Mouse (Mus musculus) cerebellum, postnatal 36 days (tissue): ENCODE results near the gene Ubl4a.
"Not testable (repeated sequence)": the region's sequence is repeated elsewhere in the genome, so short reads cannot be mapped to it uniquely, and the experiment has no call there.

ENCODE experiments used
- DNase-seq, 2 experiments: peaks; one replicate each; pipeline ENCODE4 v3.0.0; 2021 to 2022; ENCODE audit warnings: mixed read lengths in 2 of 2

The Ubl4a gene

GRCm38 (mm10) chrX:74372888-74373549 is at the start of gene Ubl4a, which contains the start of gene Slc10a3:
Gene Ubl4a, minus strand, starts transcription at chrX:74373218.
Gene Slc10a3, minus strand, starts transcription at chrX:74373349.
- peak; percentile 68 to 78 for DNase-seq

GRCm38 (mm10) chrX:74413377-74413776 is 40.4 kb upstream of the Ubl4a start:
- DNase-seq = peak; percentile 58 to 73

- DNase-seq = no peak
Observed at GRCm38 (mm10) chrX:74408340-74408739, 35.3 kb upstream of the Ubl4a start.

- DNase-seq = no peak
Observed at GRCm38 (mm10) chrX:74400136-74400535, 27.1 kb upstream of the Ubl4a start.

- peak; percentile 73 to 80 for DNase-seq
Observed at GRCm38 (mm10) chrX:74392535-74393443, 19.8 kb upstream of the Ubl4a start, which contains the start of the genes Fam3a and Ikbkg. Gene Fam3a, minus strand, starts transcription at chrX:74393272. Gene Ikbkg, plus strand, starts transcription at chrX:74393290.

- no peak for DNase-seq
Observed at GRCm38 (mm10) chrX:74388153-74388552, 15.1 kb upstream of the Ubl4a start.

GRCm38 (mm10) chrX:74384451-74384850 is 11.4 kb upstream of the Ubl4a start:
- no peak for DNase-seq

- DNase-seq = peak; percentile 66 to 72
Observed at GRCm38 (mm10) chrX:74368209-74368909, 4.7 kb downstream of the Ubl4a start.

GRCm38 (mm10) chrX:74367512-74367911 is 5.5 kb downstream of the Ubl4a start:
- DNase-seq = no peak

GRCm38 (mm10) chrX:74359171-74359570 is 13.8 kb downstream of the Ubl4a start:
- DNase-seq = no peak

GRCm38 (mm10) chrX:74357069-74357468 is 15.9 kb downstream of the Ubl4a start:
- not testable (repeated sequence) for DNase-seq

GRCm38 (mm10) chrX:74353467-74353770 is 19.6 kb downstream of the Ubl4a start, which contains the start of gene Lage3:
Gene Lage3, minus strand, starts transcription at chrX:74353618.
- DNase-seq = peak; percentile 78 to 82

GRCm38 (mm10) chrX:74352645-74353466 is 20.2 kb downstream of the Ubl4a start:
- no peak for DNase-seq

GRCm38 (mm10) chrX:74330166-74330930 is 42.7 kb downstream of the Ubl4a start:
- peak in 1 of 2 experiments; percentile 27 for DNase-seq

GRCm38 (mm10) chrX:74329215-74329671 is 43.8 kb downstream of the Ubl4a start:
- DNase-seq = peak in 1 of 2 experiments; percentile 16

- peak; percentile 66 to 70 for DNase-seq
Observed at GRCm38 (mm10) chrX:74328725-74329161, 44.3 kb downstream of the Ubl4a start, which contains the start of gene Plxna3. Gene Plxna3, plus strand, starts transcription at chrX:74329066.
